Comparison of ENCODE assay signal across 16 mouse cellular contexts in the genomic region with DNA sequence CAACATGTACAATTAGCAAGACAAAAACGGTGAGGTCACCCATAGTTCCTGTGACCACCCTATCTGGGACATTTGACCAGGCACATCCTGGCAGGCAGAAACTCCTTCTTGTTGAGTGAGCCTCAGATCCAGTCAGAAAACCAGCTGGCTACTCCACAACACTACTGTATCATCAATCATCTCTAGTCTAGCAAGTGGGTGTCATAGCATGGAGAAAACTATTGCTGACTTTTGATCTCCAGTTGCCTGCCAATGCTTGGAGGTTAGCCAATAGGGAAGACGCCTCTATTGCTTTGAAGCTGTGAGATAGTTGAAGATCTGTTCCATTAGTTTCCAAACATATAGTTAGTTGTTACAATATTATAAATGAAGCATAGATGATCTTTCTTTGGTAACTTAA.
"Had no signal": no experiment of that assay in that cellular context is flagged by ENCODE, and none has a peak within 500 bp of the region (broad histone marks: within the 10 kb centered on the region; RNA-seq: fewer than 3 reads in every experiment).

No protein-coding gene starts in this region.

- H3K4me1 ChIP-seq: liver, embryonic 13.5 days; liver, embryonic 15.5 days; midbrain, embryonic 13.5 days; midbrain, embryonic 15.5 days; neural tube, embryonic 12.5 days; stomach, embryonic 15.5 days had no signal

- H3K27me3 ChIP-seq: liver, embryonic 13.5 days; liver, embryonic 15.5 days; lung, embryonic 15.5 days; megakaryocyte, embryonic 14.5 days; midbrain, embryonic 13.5 days; midbrain, embryonic 15.5 days; neural tube, embryonic 12.5 days; stomach, embryonic 15.5 days had no signal

- H3K36me3 ChIP-seq: liver, embryonic 13.5 days; liver, embryonic 15.5 days; lung, embryonic 15.5 days; midbrain, embryonic 13.5 days; midbrain, embryonic 15.5 days; neural tube, embryonic 12.5 days; stomach, embryonic 15.5 days had no signal

- DNase-seq: liver, embryonic 13.5 days; liver, postnatal 0 days; right cerebral cortex, postnatal 14 days; thymus, adult 2 months; thymus, postnatal 25 days; thymus, postnatal 4 days had no signal

- H3K4me3 ChIP-seq: liver, embryonic 13.5 days; liver, embryonic 15.5 days; lung, embryonic 15.5 days; megakaryocyte, embryonic 14.5 days; midbrain, embryonic 13.5 days; midbrain, embryonic 15.5 days; neural tube, embryonic 12.5 days; stomach, embryonic 15.5 days had no signal

- H3K4me2 ChIP-seq: liver, embryonic 13.5 days; liver, embryonic 15.5 days; lung, embryonic 15.5 days; midbrain, embryonic 11.5 days; midbrain, embryonic 13.5 days; midbrain, embryonic 15.5 days; neural tube, embryonic 12.5 days; stomach, embryonic 15.5 days had no signal

- H3K9me3 ChIP-seq: liver, embryonic 13.5 days; liver, embryonic 15.5 days; lung, embryonic 15.5 days; megakaryocyte, embryonic 14.5 days; midbrain, embryonic 13.5 days; midbrain, embryonic 15.5 days; neural tube, embryonic 12.5 days; stomach, embryonic 15.5 days had no signal

- ATAC-seq: liver, postnatal 0 days; midbrain, embryonic 13.5 days; midbrain, embryonic 15.5 days had no signal

- H3K27ac ChIP-seq: liver, embryonic 13.5 days; liver, embryonic 15.5 days; lung, embryonic 15.5 days; macrophage; midbrain, embryonic 13.5 days; midbrain, embryonic 15.5 days; neural tube, embryonic 12.5 days; stomach, embryonic 15.5 days; stomach, postnatal 0 days had no signal

- H3K9ac ChIP-seq: liver, embryonic 13.5 days; liver, embryonic 15.5 days; liver, postnatal 0 days; lung, embryonic 15.5 days; midbrain, embryonic 13.5 days; midbrain, embryonic 15.5 days; neural tube, embryonic 12.5 days; stomach, embryonic 15.5 days had no signal
